Mouse (Mus musculus): ENCODE measurements around the gene Rnf186.

DNA sequence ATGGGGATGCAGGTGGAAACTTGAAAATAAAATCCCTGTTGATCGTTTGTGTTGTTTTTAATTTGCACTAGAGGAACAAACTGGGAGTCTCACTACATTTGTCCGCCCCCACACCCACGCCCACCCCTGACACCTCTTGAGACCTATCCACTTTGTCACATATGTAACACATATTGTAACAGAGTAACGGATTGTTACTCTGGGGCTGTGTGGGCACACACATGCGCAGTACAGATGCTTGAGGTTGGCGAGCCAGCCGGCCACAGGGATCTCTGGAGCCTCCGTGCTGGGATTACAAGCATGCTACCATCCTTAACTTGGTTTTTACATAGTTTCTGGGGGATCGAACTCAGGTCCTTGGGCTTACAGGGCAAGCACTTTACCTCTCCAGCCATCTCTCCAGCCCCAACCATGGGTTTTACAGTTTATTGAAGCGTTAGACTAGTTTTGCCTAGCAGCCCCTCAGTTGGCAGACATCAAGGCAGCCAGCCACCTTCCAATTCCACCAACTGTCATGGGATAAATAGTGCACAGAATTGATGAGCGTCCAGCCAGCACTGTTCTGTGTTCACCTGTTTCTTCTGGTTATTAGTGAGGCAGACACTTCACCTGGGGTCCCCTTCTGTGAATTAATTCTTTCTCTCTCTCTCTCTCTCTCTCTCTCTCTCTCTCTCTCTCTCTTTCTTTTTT lies 32.3 kb upstream of the Rnf186 start:
- TF ChIP-seq CTCF (IDR thresholded peaks at IDR 0.05; ENCODE audit: insufficient read depth, low read length) (no peak), POLR2A (IDR thresholded peaks at IDR 0.05; ENCODE audit: borderline replicate concordance, extremely low read depth, low read depth, low read length) (no peak)
